In genomic region chr11:61737290-61737689, GRCm38 (mm10) we compare ENCODE assay signal across 40 mouse cellular contexts. TPM values are rescaled to one million over a fixed set of nuclear protein-coding genes. Genes with fewer than 3 reads are reported as not detected.
"Had no signal": no experiment of that assay in that cellular context is flagged by ENCODE, and none has a peak within 500 bp of the region (broad histone marks: within the 10 kb centered on the region; RNA-seq: fewer than 3 reads in every experiment).

No protein-coding gene starts in this region.

- H3K27ac ChIP-seq: limb, embryonic 10.5 days; limb, embryonic 12.5 days; limb, embryonic 13.5 days; limb, embryonic 15.5 days; liver, embryonic 12.5 days; liver, embryonic 13.5 days; liver, embryonic 14.5 days; liver, embryonic 15.5 days; lung, embryonic 15.5 days; macrophage; midbrain, embryonic 10.5 days; midbrain, embryonic 12.5 days; midbrain, embryonic 13.5 days; midbrain, embryonic 15.5 days; neural tube, embryonic 12.5 days had no signal

- H3K4me3 ChIP-seq: limb, embryonic 10.5 days; limb, embryonic 12.5 days; limb, embryonic 13.5 days; limb, embryonic 15.5 days; liver, embryonic 12.5 days; liver, embryonic 13.5 days; liver, embryonic 15.5 days; lung, embryonic 15.5 days; megakaryocyte, embryonic 14.5 days; midbrain, embryonic 10.5 days; midbrain, embryonic 12.5 days; midbrain, embryonic 13.5 days; midbrain, embryonic 15.5 days; myocyte; neural tube, embryonic 12.5 days had no signal

- H3K27me3 ChIP-seq: limb, embryonic 12.5 days; limb, embryonic 13.5 days; limb, embryonic 15.5 days; liver, embryonic 12.5 days; liver, embryonic 13.5 days; liver, embryonic 15.5 days; lung, embryonic 15.5 days; megakaryocyte, embryonic 14.5 days; midbrain, embryonic 12.5 days; midbrain, embryonic 13.5 days; midbrain, embryonic 15.5 days; neural tube, embryonic 12.5 days had no signal

- H3K9ac ChIP-seq: limb, embryonic 12.5 days; limb, embryonic 13.5 days; limb, embryonic 15.5 days; liver, embryonic 12.5 days; liver, embryonic 13.5 days; liver, embryonic 14.5 days; liver, embryonic 15.5 days; liver, postnatal 0 days; lung, embryonic 14.5 days; lung, embryonic 15.5 days; midbrain, embryonic 12.5 days; midbrain, embryonic 13.5 days; midbrain, embryonic 15.5 days; neural tube, embryonic 12.5 days had no signal

- H3K4me1 ChIP-seq: limb, embryonic 10.5 days; limb, embryonic 12.5 days; limb, embryonic 13.5 days; limb, embryonic 15.5 days; liver, embryonic 12.5 days; liver, embryonic 13.5 days; liver, embryonic 15.5 days; lung, embryonic 15.5 days; midbrain, embryonic 10.5 days; midbrain, embryonic 12.5 days; midbrain, embryonic 13.5 days; midbrain, embryonic 15.5 days; neural tube, embryonic 12.5 days had no signal

- DNase-seq: left cerebral cortex, postnatal 4 days; liver; liver, embryonic 13.5 days; liver, postnatal 0 days; lung, adult 18-20 months; lung, adult 2 months; lung, embryonic 14.5 days; lung, postnatal 10 days; lung, postnatal 14 days; lung, postnatal 36 days; lung, postnatal 4 days; midbrain, embryonic 14.5 days had no signal

- H3K9me3 ChIP-seq: limb, embryonic 10.5 days; limb, embryonic 12.5 days; limb, embryonic 13.5 days; limb, embryonic 15.5 days; liver, embryonic 12.5 days; liver, embryonic 13.5 days; liver, embryonic 15.5 days; lung, embryonic 15.5 days; megakaryocyte, embryonic 14.5 days; midbrain, embryonic 10.5 days; midbrain, embryonic 12.5 days; midbrain, embryonic 13.5 days; midbrain, embryonic 15.5 days; neural tube, embryonic 12.5 days had no signal

RNA-seq across cellular contexts. Expression of gene Slc5a10, which starts 16.7 kb away (rescaled TPM):
- total RNA-seq: left cerebral cortex, postnatal 10 days; liver, adult 2 months; megakaryocyte progenitor cell, adult 5-6 weeks; megakaryocyte, adult 5-6 weeks; megakaryocyte-erythroid progenitor cell, adult 5-6 weeks; midbrain, postnatal 0 days; monocyte, adult 5-6 weeks had no signal
- polyA plus RNA-seq: limb, embryonic 15.5 days; liver, adult 2 months; liver, embryonic 11.5 days; liver, embryonic 12.5 days; liver, embryonic 13.5 days; liver, embryonic 14.5 days; liver, embryonic 15.5 days; liver, embryonic 16.5 days; liver, postnatal 0 days; lung, adult 2 months; lung, embryonic 14.5 days; lung, embryonic 15.5 days; macrophage; midbrain, embryonic 10.5 days; midbrain, embryonic 11.5 days; midbrain, embryonic 12.5 days; midbrain, embryonic 14.5 days; midbrain, embryonic 15.5 days; midbrain, embryonic 16.5 days; neural tube, embryonic 11.5 days; neural tube, embryonic 12.5 days had no signal

RNA-seq across cellular contexts. Expression of gene Fam83g, which starts 53.4 kb away (rescaled TPM):
- total RNA-seq: megakaryocyte progenitor cell, adult 5-6 weeks; megakaryocyte, adult 5-6 weeks; megakaryocyte-erythroid progenitor cell, adult 5-6 weeks; monocyte, adult 5-6 weeks had no signal
- polyA plus RNA-seq: macrophage, myocyte had no signal
